Comparison of ENCODE assay signal across 28 mouse cellular contexts in genomic region chr3:108193686-108194085, GRCm38 (mm10). TPM values are rescaled to one million over a fixed set of nuclear protein-coding genes. Genes with fewer than 3 reads are reported as not detected.
DNase-seq lines count a peak whose midpoint lies in the region; ATAC-seq and TF ChIP-seq lines count a peak whose summit lies in the region.
"Had no signal": no experiment of that assay in that cellular context is flagged by ENCODE, and none has a peak within 500 bp of the region (broad histone marks: within the 10 kb centered on the region; RNA-seq: fewer than 3 reads in every experiment).

No protein-coding gene starts in this region.

- no peak overlapping the region for H3K4me3 ChIP-seq in intestine, embryonic 14.5 days (ENCODE audit: low read depth, low read length)
- no peak overlapping the region for H3K4me3 ChIP-seq in intestine, postnatal 0 days (ENCODE audit: low read depth, low read length)
- H3K4me3 ChIP-seq in limb, embryonic 12.5 days (replicated peaks) = no peak overlapping the region
- no peak overlapping the region for H3K4me3 ChIP-seq in limb, embryonic 10.5 days
- no peak overlapping the region for H3K4me3 ChIP-seq in olfactory bulb, adult 2 months (ENCODE audit: insufficient read depth, low read depth, low read length)
- H3K4me3 ChIP-seq: embryonic facial prominence, embryonic 10.5 days; embryonic facial prominence, embryonic 13.5 days; erythroblast, embryonic 14.5 days; forebrain, embryonic 13.5 days; hindbrain, embryonic 10.5 days; intestine, embryonic 15.5 days had no signal

- H3K9ac ChIP-seq in intestine, embryonic 14.5 days (ENCODE audit: low read length) = no peak overlapping the region
- H3K9ac ChIP-seq in intestine, postnatal 0 days (ENCODE audit: low read depth, low read length) = no peak overlapping the region
- no peak overlapping the region for H3K9ac ChIP-seq in limb, embryonic 12.5 days (replicated peaks)
- H3K9ac ChIP-seq: embryonic facial prominence, embryonic 13.5 days; forebrain, embryonic 13.5 days; forebrain, postnatal 0 days; hindbrain, embryonic 14.5 days; intestine, embryonic 15.5 days had no signal

- peaks cover 25% of the 10 kb centered on the region for H3K4me1 ChIP-seq in intestine, embryonic 14.5 days (replicated peaks; ENCODE audit: control insufficient read depth, insufficient read depth, low read length)
- no peaks in the 10 kb centered on the region for H3K4me1 ChIP-seq in intestine, postnatal 0 days (replicated peaks; ENCODE audit: control insufficient read depth, insufficient read depth, low read length)
- H3K4me1 ChIP-seq in limb, embryonic 12.5 days (replicated peaks) = peaks cover 27% of the 10 kb centered on the region
- H3K4me1 ChIP-seq in limb, embryonic 10.5 days = peaks cover 52% of the 10 kb centered on the region
- H3K4me1 ChIP-seq in olfactory bulb, adult 2 months (ENCODE audit: control insufficient read depth, insufficient read depth, low read length) = peaks cover 49% of the 10 kb centered on the region

- peak; percentile 10 to 17 for DNase-seq in frontal cortex, postnatal 36 days (ENCODE audit: low spot score in 2 of 2)
- no peak for DNase-seq in frontal cortex, postnatal 10 days (ENCODE audit: low spot score in 2 of 2)
- DNase-seq in intestine, embryonic 14.5 days (ENCODE audit: low spot score) = peak; percentile 49
- no peak for DNase-seq in limb, embryonic 10.5 days (ENCODE audit: low spot score)
- DNase-seq: adrenal gland, postnatal 14 days; B cell, adult 2 months; cerebellum, adult 11 months; cerebellum, adult 2 months; cerebellum, adult 9-11 months; cerebellum, postnatal 25 days; embryo, embryonic 11 days; forebrain, postnatal 0 days; gastrocnemius, postnatal 10 days; gastrocnemius, postnatal 36 days had no signal

- ATAC-seq in intestine, embryonic 14.5 days (replicated peaks; ENCODE audit: low FRiP score, low TSS enrichment, low read depth) = no peak
- no peak for ATAC-seq in intestine, postnatal 0 days
- no peak for ATAC-seq in limb, embryonic 12.5 days (ENCODE audit: insufficient number of reproducible peaks, insufficient read depth, low FRiP score, low TSS enrichment, low read depth)
- ATAC-seq: forebrain, embryonic 13.5 days; forebrain, postnatal 0 days; intestine, embryonic 15.5 days; Patski had no signal

- no peaks in the 10 kb centered on the region for H3K9me3 ChIP-seq in intestine, embryonic 14.5 days (ENCODE audit: control insufficient read depth, low read length)
- H3K9me3 ChIP-seq in intestine, postnatal 0 days (ENCODE audit: control insufficient read depth) = no peaks in the 10 kb centered on the region
- no peaks in the 10 kb centered on the region for H3K9me3 ChIP-seq in limb, embryonic 12.5 days
- no peaks in the 10 kb centered on the region for H3K9me3 ChIP-seq in limb, embryonic 10.5 days (replicated peaks)
- H3K9me3 ChIP-seq: embryonic facial prominence, embryonic 10.5 days; embryonic facial prominence, embryonic 13.5 days; forebrain, embryonic 13.5 days; G1E; hindbrain, embryonic 10.5 days; intestine, embryonic 15.5 days had no signal

- H3K27me3 ChIP-seq in intestine, embryonic 14.5 days (replicated peaks; ENCODE audit: control insufficient read depth, insufficient read depth, low read length) = no peaks in the 10 kb centered on the region
- H3K27me3 ChIP-seq in intestine, postnatal 0 days (replicated peaks; ENCODE audit: control insufficient read depth, insufficient read depth, low read length) = no peaks in the 10 kb centered on the region
- no peaks in the 10 kb centered on the region for H3K27me3 ChIP-seq in limb, embryonic 12.5 days
- 0 out of 2 replicates have a peak, but pooled peaks cover under 1% of the 10 kb centered on the region for H3K27me3 ChIP-seq in limb, embryonic 10.5 days (ENCODE audit: low read depth, poor library complexity, severe bottlenecking)
- H3K27me3 ChIP-seq: CH12.LX; embryonic facial prominence, embryonic 13.5 days; forebrain, embryonic 13.5 days; intestine, embryonic 15.5 days; Patski had no signal

- no peak for TF ChIP-seq POLR2A in olfactory bulb, adult 2 months (IDR thresholded peaks at IDR 0.05; ENCODE audit: insufficient read depth, low read depth, low read length)

- H3K36me3 ChIP-seq in intestine, embryonic 14.5 days (ENCODE audit: control insufficient read depth, insufficient read depth, low read length) = peaks cover 8% of the 10 kb centered on the region
- peaks cover 8% of the 10 kb centered on the region; the same call in 1 of the 2 replicates for H3K36me3 ChIP-seq in intestine, postnatal 0 days (ENCODE audit: control insufficient read depth, insufficient read depth)
- H3K36me3 ChIP-seq in limb, embryonic 12.5 days = peaks cover 9% of the 10 kb centered on the region; the same call in 1 of the 2 replicates
- H3K36me3 ChIP-seq in limb, embryonic 10.5 days = peaks cover 7% of the 10 kb centered on the region
- H3K36me3 ChIP-seq: intestine, embryonic 15.5 days had no signal

- H3K4me2 ChIP-seq in intestine, embryonic 14.5 days (ENCODE audit: low read length) = no peak overlapping the region
- H3K4me2 ChIP-seq in intestine, postnatal 0 days (replicated peaks; ENCODE audit: low read depth) = no peak overlapping the region
- no peak overlapping the region for H3K4me2 ChIP-seq in limb, embryonic 12.5 days
- H3K4me2 ChIP-seq: embryonic facial prominence, embryonic 13.5 days; forebrain, embryonic 13.5 days; heart, embryonic 11.5 days; hindbrain, embryonic 14.5 days; intestine, embryonic 15.5 days had no signal

- peak overlapping the region; percentile 38; the same call in 1 of the 2 replicates for H3K27ac ChIP-seq in intestine, embryonic 14.5 days (ENCODE audit: low read depth)
- H3K27ac ChIP-seq in intestine, postnatal 0 days (ENCODE audit: low read depth, low read length) = no peak overlapping the region
- 0 out of 2 replicates have a peak overlapping the region, but pooled peaks have one; percentile 36 for H3K27ac ChIP-seq in limb, embryonic 12.5 days
- H3K27ac ChIP-seq in limb, embryonic 10.5 days = no peak overlapping the region; the same call in 1 of the 2 replicates
- H3K27ac ChIP-seq in olfactory bulb, adult 2 months (ENCODE audit: insufficient read depth, low read depth, low read length) = peak overlapping the region; percentile 88
- H3K27ac ChIP-seq: embryonic facial prominence, embryonic 10.5 days; embryonic facial prominence, embryonic 13.5 days; forebrain, embryonic 13.5 days; hindbrain, embryonic 10.5 days; hindbrain, embryonic 14.5 days; intestine, embryonic 15.5 days had no signal

- TF ChIP-seq CTCF in intestine, postnatal 0 days (IDR thresholded peaks at IDR 0.05; ENCODE audit: low read depth) = no peak
- TF ChIP-seq CTCF in olfactory bulb, adult 2 months (IDR thresholded peaks at IDR 0.05; ENCODE audit: insufficient read depth, low read depth, low read length) = no peak

- 43% methylated on average over 4 of the region's 4 CpGs for WGBS in intestine, embryonic 14.5 days
- 54% methylated on average over 4 of the region's 4 CpGs for WGBS in intestine, postnatal 0 days
- WGBS in limb, embryonic 12.5 days = 70% methylated on average over 4 of the region's 4 CpGs
- 73% methylated on average over 4 of the region's 4 CpGs for WGBS in limb, embryonic 10.5 days
- WGBS in olfactory bulb, adult 2 months = 42% methylated on average over 4 of the region's 4 CpGs

RNA-seq across cellular contexts. Expression of gene Cyb561d1, which starts 7.3 kb away (rescaled TPM):
- 2.3 and 2.6 TPM in 2 replicates for polyA plus RNA-seq in intestine, embryonic 14.5 days (2014; fragmentation: Nextera tagmentation; extraction: Ambion mirVana)
- 6.3 and 6.7 TPM in 2 replicates for polyA plus RNA-seq in intestine, postnatal 0 days (2015; fragmentation: Nextera tagmentation; extraction: Ambion mirVana)
- 1.7 TPM in 2 replicates for polyA plus RNA-seq in limb, embryonic 12.5 days (2016; fragmentation: Nextera tagmentation; extraction: Ambion mirVana)
- 1.6 and 2.1 TPM in 2 replicates for polyA plus RNA-seq in limb, embryonic 10.5 days (2016; fragmentation: Nextera tagmentation; extraction: Ambion mirVana)
- not detected in 2 replicates for polyA plus RNA-seq in olfactory bulb, adult 2 months (2012; ENCODE audit: insufficient read depth, insufficient read length, low replicate concordance, missing spikeins)

RNA-seq across cellular contexts. Expression of gene Amigo1, which starts 7.6 kb away (rescaled TPM):
- 3.0 and 3.5 TPM in 2 replicates for polyA plus RNA-seq in intestine, embryonic 14.5 days (2014; fragmentation: Nextera tagmentation; extraction: Ambion mirVana)
- 2.8 and 2.9 TPM in 2 replicates for polyA plus RNA-seq in intestine, postnatal 0 days (2015; fragmentation: Nextera tagmentation; extraction: Ambion mirVana)
- polyA plus RNA-seq in limb, embryonic 12.5 days (2016; fragmentation: Nextera tagmentation; extraction: Ambion mirVana) = 4.4 and 5.8 TPM in 2 replicates
- polyA plus RNA-seq in limb, embryonic 10.5 days (2016; fragmentation: Nextera tagmentation; extraction: Ambion mirVana) = 2.6 and 3.0 TPM in 2 replicates
- 177 and 487 TPM in 2 replicates for polyA plus RNA-seq in olfactory bulb, adult 2 months (2012; ENCODE audit: insufficient read depth, insufficient read length, low replicate concordance, missing spikeins)

RNA-seq across cellular contexts. Expression of gene Atxn7l2, which starts 17.0 kb away (rescaled TPM):
- polyA plus RNA-seq in intestine, embryonic 14.5 days (2014; fragmentation: Nextera tagmentation; extraction: Ambion mirVana) = 15.3 and 15.5 TPM in 2 replicates
- polyA plus RNA-seq in intestine, postnatal 0 days (2015; fragmentation: Nextera tagmentation; extraction: Ambion mirVana) = 3.4 and 4.0 TPM in 2 replicates
- polyA plus RNA-seq in limb, embryonic 12.5 days (2016; fragmentation: Nextera tagmentation; extraction: Ambion mirVana) = 25.2 and 26.0 TPM in 2 replicates
- 23.3 and 25.7 TPM in 2 replicates for polyA plus RNA-seq in limb, embryonic 10.5 days (2016; fragmentation: Nextera tagmentation; extraction: Ambion mirVana)
- not detected in 2 replicates for polyA plus RNA-seq in olfactory bulb, adult 2 months (2012; ENCODE audit: insufficient read depth, insufficient read length, low replicate concordance, missing spikeins)

RNA-seq across cellular contexts. Expression of gene Sypl2, which starts 32.8 kb away (rescaled TPM):
- polyA plus RNA-seq in intestine, embryonic 14.5 days (2014; fragmentation: Nextera tagmentation; extraction: Ambion mirVana) = 0.08 and 0.36 TPM in 2 replicates
- 0.26 and 0.51 TPM in 2 replicates for polyA plus RNA-seq in intestine, postnatal 0 days (2015; fragmentation: Nextera tagmentation; extraction: Ambion mirVana)
- 0.64 and 0.87 TPM in 2 replicates for polyA plus RNA-seq in limb, embryonic 12.5 days (2016; fragmentation: Nextera tagmentation; extraction: Ambion mirVana)
- 0.23 and 0.56 TPM in 2 replicates for polyA plus RNA-seq in limb, embryonic 10.5 days (2016; fragmentation: Nextera tagmentation; extraction: Ambion mirVana)
- polyA plus RNA-seq in olfactory bulb, adult 2 months (2012; ENCODE audit: insufficient read depth, insufficient read length, low replicate concordance, missing spikeins) = not detected in 2 replicates
- polyA plus RNA-seq: erythroblast, embryonic 14.5 days; G1E; Patski had no signal

RNA-seq across cellular contexts. Expression of gene Gpr61, which starts 39.0 kb away (rescaled TPM):
- 0.04 and 0.26 TPM in 2 replicates for polyA plus RNA-seq in intestine, embryonic 14.5 days (2014; fragmentation: Nextera tagmentation; extraction: Ambion mirVana)
- 0.05 and 0.13 TPM in 2 replicates for polyA plus RNA-seq in intestine, postnatal 0 days (2015; fragmentation: Nextera tagmentation; extraction: Ambion mirVana)
- 0.05 and 0.10 TPM in 2 replicates for polyA plus RNA-seq in limb, embryonic 12.5 days (2016; fragmentation: Nextera tagmentation; extraction: Ambion mirVana)
- polyA plus RNA-seq in limb, embryonic 10.5 days (2016; fragmentation: Nextera tagmentation; extraction: Ambion mirVana) = 0.08 TPM in 1 of 2 replicates, not detected in the other
- polyA plus RNA-seq in olfactory bulb, adult 2 months (2012; ENCODE audit: insufficient read depth, insufficient read length, low replicate concordance, missing spikeins) = not detected in 2 replicates
- polyA plus RNA-seq: erythroblast, embryonic 14.5 days; G1E had no signal

Comparison
In these comparisons a context has a peak if more than half of its experiments do, and no peak if none do; other contexts are left out.
1. DNase-seq: peak in frontal cortex, postnatal 36 days (2 of 2) and intestine, embryonic 14.5 days (single experiment); none in frontal cortex, postnatal 10 days (0 of 2) and limb, embryonic 10.5 days (single experiment).
2. H3K27ac ChIP-seq: peak in intestine, embryonic 14.5 days (single experiment), limb, embryonic 12.5 days (single experiment) and olfactory bulb, adult 2 months (single experiment); none in intestine, postnatal 0 days (single experiment) and limb, embryonic 10.5 days (single experiment).
3. RNA of gene Amigo1, which starts 7.6 kb away (polyA plus RNA-seq): 177 to 487 TPM in olfactory bulb, adult 2 months; 4.4 to 5.8 TPM in limb, embryonic 12.5 days, 3.0 to 3.5 TPM in intestine, embryonic 14.5 days, 2.6 to 3.0 TPM in limb, embryonic 10.5 days and 2.8 to 2.9 TPM in intestine, postnatal 0 days; every median in the first group is over 10 times any median in the second.